Mouse (Mus musculus) heart, embryonic 13.5 days (tissue): ENCODE measurements around the gene Rbms3. TPM values are rescaled to one million over a fixed set of nuclear protein-coding genes. Genes with fewer than 3 reads are reported as not detected.
A peak's percentile ranks its signal among the peaks of the same experiment; 100 is the strongest.

ENCODE experiments used
- ATAC-seq: fragments of 200-750 bp; cut with Nextera tagmentation; 2 replicates; pipeline ENCODE4 v1.8.0; 2017; ENCODE audit warnings: moderate TSS enrichment; ENCODE audit not compliant: insufficient number of reproducible peaks, low FRiP score, low TSS enrichment; ENCODE audit errors: extremely low read depth
- H3K27ac ChIP-seq: fragments of 300-500 bp; sonication (generic); replicated peaks from 2 replicates; pipeline ENCODE4 v1.5.1; 2015; ENCODE audit warnings: moderate library complexity, mild to moderate bottlenecking, inconsistent platforms
- H3K27me3 ChIP-seq: fragments of 300-500 bp; sonication (generic); replicated peaks from 2 replicates; pipeline ENCODE4 v1.6.1; 2015; ENCODE audit warnings: mild to moderate bottlenecking, inconsistent platforms
- H3K36me3 ChIP-seq: fragments of 300-500 bp; sonication (generic); 2 replicates; pipeline ENCODE4 v1.6.1; 2015; ENCODE audit warnings: mild to moderate bottlenecking, inconsistent platforms
- H3K4me1 ChIP-seq: fragments of 300-500 bp; sonication (generic); 2 replicates; pipeline ENCODE4 v1.6.1; 2015; ENCODE audit warnings: inconsistent platforms
- H3K4me2 ChIP-seq: fragments of 300-500 bp; sonication (generic); 2 replicates; pipeline ENCODE4 v1.6.1; 2015; ENCODE audit warnings: inconsistent platforms, mild to moderate bottlenecking, moderate library complexity
- H3K4me3 ChIP-seq: fragments of 300-500 bp; sonication (generic); 2 replicates; pipeline ENCODE4 v1.5.1; 2015; ENCODE audit warnings: moderate library complexity, mild to moderate bottlenecking, inconsistent platforms
- H3K9ac ChIP-seq: fragments of 300-500 bp; sonication (generic); 2 replicates; pipeline ENCODE4 v1.6.1; 2015; ENCODE audit warnings: inconsistent platforms, mild to moderate bottlenecking, moderate library complexity
- H3K9me3 ChIP-seq: fragments of 300-500 bp; sonication (generic); 2 replicates; pipeline ENCODE4 v1.6.1; 2016; ENCODE audit warnings: inconsistent platforms
- WGBS: fragments of 180-500 bp; shearing (Covaris S2); methylation state at CpG from one replicate; pipeline ENCODE4 v1.1.7; 2015; ENCODE audit warnings: mixed read lengths; 5-methylcytosine and 5-hydroxymethylcytosine counted together
- polyA plus RNA-seq: library from polyadenylated mRNA; unstranded; fragments of >200 nt; fragmentation: Nextera tagmentation; extraction: Ambion mirVana; gene quantifications from 2 replicates; pipeline ENCODE4 v1.2.1, GENCODE M21; 2015

The Rbms3 gene
- polyA plus RNA-seq, 1 experiment from 2014 or later, result 36.0 TPM

DNA sequence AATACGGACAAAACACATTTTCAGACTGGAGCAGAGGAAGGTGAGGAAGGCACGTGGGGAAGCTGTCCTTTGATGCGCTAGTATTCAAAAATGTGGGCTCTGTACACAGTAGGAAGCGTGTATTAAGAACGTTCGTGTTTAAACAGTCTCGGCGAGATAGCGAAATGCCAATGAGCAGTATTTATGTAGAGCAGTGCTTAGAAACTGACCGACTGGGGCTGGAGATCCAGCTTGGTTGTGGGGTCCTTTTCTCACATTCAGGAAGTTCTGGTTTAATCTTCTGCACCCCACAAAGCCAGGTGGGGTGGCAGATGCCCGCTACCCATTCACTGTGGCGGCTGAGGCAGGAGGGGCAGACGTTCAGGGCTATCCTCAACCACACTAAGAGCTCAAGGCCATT, 153.0 kb downstream of the Rbms3 start:
- no peak for ATAC-seq
- no peaks in the 10 kb centered on the region for H3K36me3 ChIP-seq
- H3K4me1 ChIP-seq, result peaks cover 4% of the 10 kb centered on the region; the same call in 1 of the 2 replicates
- no peaks in the 10 kb centered on the region for H3K27me3 ChIP-seq
- H3K9me3 ChIP-seq, result no peaks in the 10 kb centered on the region
- no peak overlapping the region for H3K9ac ChIP-seq
- no peak overlapping the region for H3K4me3 ChIP-seq
- 82% methylated on average over 13 of the region's 13 CpGs for WGBS
- H3K4me2 ChIP-seq, result no peak overlapping the region
- H3K27ac ChIP-seq, result no peak overlapping the region

DNA sequence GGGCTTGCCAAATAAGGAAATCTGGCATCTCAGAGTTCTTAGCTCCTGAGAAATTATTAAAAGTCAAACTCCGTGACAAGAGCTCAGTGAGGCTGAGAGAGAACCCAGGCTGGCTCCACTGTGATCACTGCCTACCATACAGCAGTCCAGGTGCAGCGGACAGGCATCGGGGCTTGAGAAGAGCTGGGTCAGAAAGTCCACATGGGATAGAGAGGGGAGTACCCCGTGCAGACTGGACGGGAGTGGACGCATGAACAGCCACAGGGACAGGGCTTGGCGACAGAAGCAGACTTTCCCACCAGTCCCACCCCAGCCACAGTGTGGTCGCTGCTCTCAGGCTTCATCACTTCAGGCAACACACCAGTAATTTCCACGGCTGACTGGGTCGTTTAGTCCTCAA, 176.9 kb downstream of the Rbms3 start:
- H3K36me3 ChIP-seq, result no peaks in the 10 kb centered on the region
- H3K27ac ChIP-seq, result no peak overlapping the region
- ATAC-seq, result no peak
- no peak overlapping the region for H3K4me3 ChIP-seq
- H3K27me3 ChIP-seq, result no peaks in the 10 kb centered on the region
- H3K4me1 ChIP-seq, result peaks cover 12% of the 10 kb centered on the region
- H3K9ac ChIP-seq, result no peak overlapping the region
- no peaks in the 10 kb centered on the region for H3K9me3 ChIP-seq
- WGBS, result 81% methylated on average over 10 of the region's 10 CpGs
- H3K4me2 ChIP-seq, result no peak overlapping the region

DNA sequence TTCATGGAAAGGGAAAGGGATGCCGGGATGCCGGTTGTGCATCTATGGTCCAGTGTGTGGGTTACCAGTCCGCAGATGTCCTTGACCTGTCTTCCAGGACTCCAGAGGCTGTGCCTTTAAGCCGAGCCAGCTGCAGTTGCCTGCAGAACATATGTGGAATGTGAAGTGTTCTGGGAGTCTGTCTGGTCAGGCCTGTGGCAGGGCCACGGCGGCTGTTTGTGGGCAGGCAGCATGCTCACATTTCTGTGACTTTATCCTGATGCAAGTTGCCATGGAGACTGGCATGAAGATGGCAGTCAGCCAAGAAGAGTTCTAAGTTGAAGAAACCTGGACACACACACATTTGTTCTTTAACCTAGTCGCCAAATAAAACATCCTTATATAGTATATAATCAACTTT, 187.1 kb downstream of the Rbms3 start:
- no peak overlapping the region for H3K9ac ChIP-seq
- no peak; the same call in 1 of the 2 replicates for ATAC-seq
- no peak overlapping the region for H3K4me3 ChIP-seq
- H3K27me3 ChIP-seq, result no peaks in the 10 kb centered on the region
- WGBS, result 44% methylated on average over 7 of the region's 7 CpGs
- H3K27ac ChIP-seq, result peak overlapping the region; percentile 42; the same call in 1 of the 2 replicates
- no peaks in the 10 kb centered on the region for H3K36me3 ChIP-seq
- no peak overlapping the region for H3K4me2 ChIP-seq
- no peaks in the 10 kb centered on the region for H3K9me3 ChIP-seq
- H3K4me1 ChIP-seq, result peaks cover 10% of the 10 kb centered on the region; the same call in 1 of the 2 replicates

- no peaks in the 10 kb centered on the region for H3K27me3 ChIP-seq
- peaks cover 10% of the 10 kb centered on the region for H3K9me3 ChIP-seq
- H3K4me1 ChIP-seq, result no peaks in the 10 kb centered on the region
- no peak for ATAC-seq
- H3K36me3 ChIP-seq, result no peaks in the 10 kb centered on the region
- no peak overlapping the region for H3K4me3 ChIP-seq
- no peak overlapping the region for H3K4me2 ChIP-seq
- no peak overlapping the region for H3K27ac ChIP-seq
- H3K9ac ChIP-seq, result no peak overlapping the region
- 68% methylated on average over 2 of the region's 2 CpGs for WGBS
Measured at GRCm38 (mm10) chr9:117435856-117436255, 193.9 kb downstream of the Rbms3 start.

- Histone ChIP-seq H3K27me3 (no peaks in the 10 kb centered on the region), H3K9me3 (peaks cover 10% of the 10 kb centered on the region), H3K27ac (no peak overlapping the region), H3K4me3 (no peak overlapping the region), H3K4me1 (no peaks in the 10 kb centered on the region), H3K9ac (no peak overlapping the region), H3K36me3 (no peaks in the 10 kb centered on the region), H3K4me2 (no peak overlapping the region)
- ATAC-seq, result no peak
- 81% methylated on average over 2 of the region's 2 CpGs for WGBS
Measured at GRCm38 (mm10) chr9:117430670-117431069, 199.0 kb downstream of the Rbms3 start.

- H3K4me1 ChIP-seq, result no peaks in the 10 kb centered on the region
- H3K27ac ChIP-seq, result no peak overlapping the region
- H3K36me3 ChIP-seq, result no peaks in the 10 kb centered on the region
- H3K9ac ChIP-seq, result no peak overlapping the region
- no peak for ATAC-seq
- no peak overlapping the region for H3K4me3 ChIP-seq
- H3K27me3 ChIP-seq, result no peaks in the 10 kb centered on the region
- no peaks in the 10 kb centered on the region for H3K9me3 ChIP-seq
- 81% methylated on average over 7 of the region's 7 CpGs for WGBS
- no peak overlapping the region for H3K4me2 ChIP-seq
Measured at GRCm38 (mm10) chr9:117429217-117430105, 200.3 kb downstream of the Rbms3 start.

GRCm38 (mm10) chr9:117423259-117423658, 206.5 kb downstream of the Rbms3 start:
- H3K4me1 ChIP-seq, result no peaks in the 10 kb centered on the region
- no peak for ATAC-seq
- no peak overlapping the region for H3K9ac ChIP-seq
- H3K36me3 ChIP-seq, result no peaks in the 10 kb centered on the region
- H3K27ac ChIP-seq, result no peak overlapping the region
- H3K4me3 ChIP-seq, result no peak overlapping the region
- H3K9me3 ChIP-seq, result no peaks in the 10 kb centered on the region
- no peak overlapping the region for H3K4me2 ChIP-seq
- WGBS, result 58% methylated on average over 5 of the region's 5 CpGs
- H3K27me3 ChIP-seq, result no peaks in the 10 kb centered on the region; the same call in 1 of the 2 replicates

DNA sequence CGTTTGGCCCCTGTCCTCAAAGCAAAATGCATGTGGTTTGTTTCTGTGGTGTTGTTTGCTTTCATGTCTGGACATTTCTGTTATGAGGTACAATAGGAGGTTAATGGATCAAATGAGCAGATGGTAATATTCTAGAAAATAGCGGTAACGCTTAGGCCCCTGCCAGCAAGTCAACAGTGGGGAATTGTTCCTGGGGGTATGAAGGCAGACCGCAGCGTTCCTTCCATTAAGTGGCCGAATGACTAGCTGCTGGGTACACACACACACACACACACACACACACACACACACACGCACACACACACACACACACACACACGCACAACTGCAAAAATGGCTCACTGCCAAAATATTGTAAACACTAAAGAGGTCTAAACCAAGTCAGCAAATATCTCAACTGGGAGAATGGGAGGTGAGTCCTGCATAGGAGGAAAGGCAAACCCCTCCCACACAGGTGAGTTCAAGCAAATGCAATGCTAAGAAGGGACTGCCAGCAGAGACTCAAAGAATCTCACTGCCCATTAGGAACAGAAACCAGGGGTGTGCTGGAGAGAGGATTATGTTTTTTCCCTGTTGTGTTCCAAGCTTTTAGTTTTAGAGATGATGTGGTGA, 209.7 kb downstream of the Rbms3 start:
- H3K27me3 ChIP-seq, result no peaks in the 10 kb centered on the region; the same call in 1 of the 2 replicates
- WGBS, result 77% methylated on average over 8 of the region's 8 CpGs
- no peaks in the 10 kb centered on the region for H3K36me3 ChIP-seq
- H3K27ac ChIP-seq, result no peak overlapping the region
- H3K4me2 ChIP-seq, result no peak overlapping the region
- no peaks in the 10 kb centered on the region for H3K9me3 ChIP-seq
- H3K9ac ChIP-seq, result no peak overlapping the region
- no peaks in the 10 kb centered on the region for H3K4me1 ChIP-seq
- ATAC-seq, result no peak
- no peak overlapping the region for H3K4me3 ChIP-seq

DNA sequence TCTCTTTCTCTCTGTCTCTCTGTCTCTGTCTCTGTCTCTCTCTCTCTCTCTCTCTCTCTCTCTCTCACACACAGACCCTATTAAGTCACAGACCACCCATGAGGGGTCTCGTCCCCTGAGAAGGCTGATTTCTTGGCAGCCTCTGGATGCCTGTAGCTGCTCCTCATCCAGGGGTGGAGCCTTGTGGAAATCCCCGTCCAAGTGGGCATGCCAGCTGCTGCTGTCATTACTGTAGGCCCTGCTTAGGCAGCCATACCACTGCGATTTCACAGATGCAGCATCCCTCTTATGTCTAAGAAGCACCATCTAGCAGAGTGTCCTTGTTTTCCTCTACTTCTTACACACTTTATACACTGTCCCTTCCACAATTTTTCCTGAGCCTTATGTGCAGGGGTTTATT, 216.5 kb downstream of the Rbms3 start:
- ATAC-seq, result no peak
- Histone ChIP-seq H3K9me3 (no peaks in the 10 kb centered on the region), H3K4me2 (no peak overlapping the region), H3K4me1 (no peaks in the 10 kb centered on the region), H3K36me3 (no peaks in the 10 kb centered on the region), H3K27me3 (no peaks in the 10 kb centered on the region), H3K9ac (no peak overlapping the region), H3K27ac (no peak overlapping the region), H3K4me3 (no peak overlapping the region)
- 32% methylated on average over 3 of the region's 3 CpGs for WGBS

- Histone ChIP-seq H3K4me2 (no peak overlapping the region), H3K27me3 (no peaks in the 10 kb centered on the region), H3K4me3 (no peak overlapping the region), H3K9ac (no peak overlapping the region), H3K27ac (no peak overlapping the region), H3K4me1 (no peaks in the 10 kb centered on the region), H3K9me3 (no peaks in the 10 kb centered on the region), H3K36me3 (no peaks in the 10 kb centered on the region)
- WGBS, result 66% methylated on average over 2 of the region's 2 CpGs
- ATAC-seq, result no peak
Measured at GRCm38 (mm10) chr9:117412584-117412983, 217.1 kb downstream of the Rbms3 start.

DNA sequence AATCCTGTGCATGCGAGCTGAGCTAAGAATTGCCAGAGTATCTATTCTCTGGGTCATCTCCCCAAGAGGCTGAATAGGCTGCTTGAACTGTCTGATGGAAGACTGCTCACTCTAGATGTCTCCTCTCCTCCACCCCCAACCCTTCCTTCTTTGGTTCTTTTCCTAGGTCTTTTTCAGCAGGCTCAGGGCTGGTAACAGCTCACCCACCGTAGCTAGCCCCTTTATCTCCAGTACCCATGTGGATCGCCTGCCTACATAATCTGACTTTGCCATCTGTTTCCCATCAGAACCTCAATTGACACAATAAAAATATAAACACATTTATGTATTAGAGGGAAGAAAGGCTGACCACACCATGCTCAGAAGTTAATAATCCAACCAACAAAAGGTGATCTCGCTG, 225.1 kb downstream of the Rbms3 start:
- Histone ChIP-seq H3K27ac (no peak overlapping the region), H3K9me3 (no peaks in the 10 kb centered on the region), H3K4me1 (peaks cover 11% of the 10 kb centered on the region), H3K4me2 (no peak overlapping the region), H3K4me3 (no peak overlapping the region), H3K9ac (no peak overlapping the region), H3K27me3 (no peaks in the 10 kb centered on the region), H3K36me3 (no peaks in the 10 kb centered on the region)
- ATAC-seq, result no peak
- 67% methylated on average over 4 of the region's 4 CpGs for WGBS
